Mouse (Mus musculus): ENCODE data around the gene Rimbp2. TPM values are rescaled to one million over a fixed set of nuclear protein-coding genes. Genes with fewer than 3 reads are reported as not detected.
"Not testable (repeated sequence)": the region's sequence is repeated elsewhere in the genome, so short reads cannot be mapped to it uniquely, and the experiment has no call there.

The Rimbp2 gene
- polyA plus RNA-seq, 1 experiment from 2014 or later: 3.5 TPM

- H3K27me3 ChIP-seq (replicated peaks): no peaks in the 10 kb centered on the region
- H3K4me2 ChIP-seq (replicated peaks): no peak overlapping the region
- no peaks in the 10 kb centered on the region for H3K36me3 ChIP-seq
- 3% methylated on average over 6 of the region's 6 CpGs for WGBS
- H3K9me3 ChIP-seq: no peaks in the 10 kb centered on the region
- H3K4me1 ChIP-seq: 0 out of 2 replicates have a peak, but pooled peaks cover 4% of the 10 kb centered on the region
- peak; percentile 71 for ATAC-seq (ENCODE audit: low FRiP score, low read depth)
- H3K9ac ChIP-seq: no peak overlapping the region
- no peak overlapping the region for H3K27ac ChIP-seq
- no peak overlapping the region for H3K4me3 ChIP-seq
These were observed 219.3 kb downstream of the Rimbp2 start for GRCm38 (mm10) chr5:128733955-128734354.

DNA sequence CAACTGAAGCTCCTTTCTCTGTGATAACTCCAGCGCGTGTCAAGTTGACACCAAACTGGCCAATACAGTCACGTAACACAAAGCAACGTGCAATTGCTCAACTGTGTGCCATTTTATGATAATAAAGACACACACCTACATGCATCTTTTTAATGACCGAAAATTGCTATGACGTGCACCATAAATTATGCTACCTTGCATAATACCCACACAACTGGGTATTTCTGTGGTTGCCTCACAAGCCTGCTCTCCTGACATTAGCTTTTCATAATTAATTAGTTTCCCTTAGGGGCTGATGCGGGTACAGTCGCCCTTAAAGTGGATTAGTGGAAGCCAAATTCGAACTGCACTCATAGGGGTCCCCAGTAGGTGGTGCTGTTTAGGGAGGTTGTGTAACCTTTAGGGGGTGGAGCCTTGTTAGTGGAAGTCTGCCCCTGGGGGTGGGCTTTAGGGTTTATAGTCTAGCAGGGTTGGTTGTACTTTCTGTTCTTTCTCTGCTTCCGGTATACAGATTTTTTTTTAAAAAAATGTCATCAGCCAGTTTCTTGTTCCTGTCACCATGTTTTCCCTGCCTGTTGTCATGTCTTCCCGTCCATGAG lies 220.8 kb downstream of the Rimbp2 start:
- no peak for ATAC-seq (ENCODE audit: low FRiP score, low read depth)
- Histone ChIP-seq H3K36me3 (no peaks in the 10 kb centered on the region), H3K4me3 (no peak overlapping the region), H3K9me3 (no peaks in the 10 kb centered on the region), H3K9ac (no peak overlapping the region), H3K4me2 (replicated peaks) (no peak overlapping the region), H3K27me3 (replicated peaks) (no peaks in the 10 kb centered on the region), H3K27ac (no peak overlapping the region), H3K4me1 (0 out of 2 replicates have a peak, but pooled peaks cover 3% of the 10 kb centered on the region)
- WGBS: 73% methylated on average over 11 of the region's 11 CpGs

DNA sequence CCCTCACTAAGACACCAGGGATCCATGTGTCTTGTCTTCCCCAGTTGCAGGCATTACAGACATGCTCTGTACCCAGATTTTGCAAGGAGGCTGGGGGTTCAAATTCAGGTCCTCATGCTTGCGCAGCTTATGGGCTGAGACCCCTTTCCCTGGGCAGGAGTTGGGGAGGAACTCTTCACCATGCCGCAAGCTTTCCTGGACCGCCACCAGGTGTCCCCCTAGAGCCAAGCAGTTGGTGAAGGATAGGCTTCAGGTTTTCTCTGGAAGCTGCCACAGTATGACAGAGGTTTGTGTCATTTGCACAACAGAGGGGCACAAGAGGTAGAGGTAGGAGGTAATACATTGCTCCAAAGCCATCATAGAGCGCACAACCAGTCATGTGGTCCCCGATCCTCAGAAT lies 222.7 kb downstream of the Rimbp2 start:
- 37% methylated on average over 5 of the region's 5 CpGs for WGBS
- Histone ChIP-seq H3K9me3 (no peaks in the 10 kb centered on the region), H3K27me3 (replicated peaks) (no peaks in the 10 kb centered on the region), H3K9ac (no peak overlapping the region), H3K4me1 (0 out of 2 replicates have a peak, but pooled peaks cover 3% of the 10 kb centered on the region), H3K27ac (no peak overlapping the region), H3K4me3 (no peak overlapping the region), H3K4me2 (replicated peaks) (no peak overlapping the region), H3K36me3 (no peaks in the 10 kb centered on the region)
- no peak for ATAC-seq (ENCODE audit: low FRiP score, low read depth)

DNA sequence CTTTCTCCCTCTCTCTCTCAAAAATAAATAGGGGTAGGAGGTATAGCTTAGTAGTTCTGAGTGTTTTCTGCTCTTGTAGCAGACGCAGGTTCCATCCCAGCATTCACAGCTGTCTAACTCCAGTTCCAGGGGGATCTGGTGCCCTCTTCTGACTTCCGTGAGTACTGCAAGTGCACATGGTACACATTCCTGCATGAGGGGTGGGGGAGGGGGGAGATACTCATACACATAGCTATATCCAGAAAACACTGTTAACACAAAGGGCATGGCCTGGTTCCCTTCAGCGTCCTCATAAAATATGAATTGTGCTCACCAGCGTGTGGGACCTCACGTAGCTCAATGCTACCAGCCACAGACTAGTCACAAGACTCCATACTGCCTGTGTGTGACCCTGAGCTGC lies 223.9 kb downstream of the Rimbp2 start:
- H3K4me2 ChIP-seq (replicated peaks): no peak overlapping the region
- H3K27me3 ChIP-seq (replicated peaks): no peaks in the 10 kb centered on the region
- H3K9ac ChIP-seq: no peak overlapping the region
- no peak for ATAC-seq (ENCODE audit: low FRiP score, low read depth)
- 79% methylated on average over 5 of the region's 5 CpGs for WGBS
- H3K4me1 ChIP-seq: 0 out of 2 replicates have a peak, but pooled peaks cover 3% of the 10 kb centered on the region
- H3K36me3 ChIP-seq: no peaks in the 10 kb centered on the region
- no peaks in the 10 kb centered on the region for H3K9me3 ChIP-seq
- H3K27ac ChIP-seq: no peak overlapping the region
- H3K4me3 ChIP-seq: no peak overlapping the region

- H3K9me3 ChIP-seq; H3K4me3 ChIP-seq; H3K4me2 ChIP-seq (replicated peaks); H3K36me3 ChIP-seq; H3K9ac ChIP-seq; ATAC-seq (ENCODE audit: low FRiP score, low read depth); H3K4me1 ChIP-seq; H3K27me3 ChIP-seq (replicated peaks); H3K27ac ChIP-seq: not testable (repeated sequence)
- 93% methylated on average over 11 of the region's 11 CpGs for WGBS
These were observed 232.8 kb downstream of the Rimbp2 start for GRCm38 (mm10) chr5:128720461-128720860.

DNA sequence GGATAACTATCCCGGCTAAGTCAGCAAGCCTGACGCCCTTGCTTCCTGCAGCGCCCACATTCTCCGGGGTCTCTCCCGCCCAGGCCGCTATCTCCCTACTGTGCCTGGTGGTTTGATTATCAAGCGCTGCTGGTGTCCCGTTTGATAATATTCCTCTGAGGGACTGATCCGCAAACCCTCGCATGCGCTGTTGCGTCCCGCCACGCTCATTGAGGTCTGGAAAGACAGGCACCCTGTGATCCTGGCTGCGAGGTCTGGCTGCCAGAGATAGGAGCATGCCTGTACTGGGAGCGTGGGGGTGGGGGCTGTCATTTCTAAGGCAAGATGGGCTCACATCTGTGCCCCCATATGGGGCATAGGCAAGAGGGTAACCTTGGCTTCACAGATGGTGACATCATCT lies 238.1 kb downstream of the Rimbp2 start:
- no peaks in the 10 kb centered on the region for H3K4me1 ChIP-seq
- no peak for ATAC-seq (ENCODE audit: low FRiP score, low read depth)
- no peak overlapping the region for H3K9ac ChIP-seq
- H3K4me2 ChIP-seq (replicated peaks): no peak overlapping the region
- H3K27me3 ChIP-seq (replicated peaks): no peaks in the 10 kb centered on the region
- H3K9me3 ChIP-seq: no peaks in the 10 kb centered on the region
- H3K36me3 ChIP-seq: no peaks in the 10 kb centered on the region
- H3K4me3 ChIP-seq: no peak overlapping the region
- H3K27ac ChIP-seq: no peak overlapping the region
- 78% methylated on average over 16 of the region's 16 CpGs for WGBS

- H3K9ac ChIP-seq: no peak overlapping the region
- ATAC-seq (ENCODE audit: low FRiP score, low read depth): no peak
- H3K4me3 ChIP-seq: no peak overlapping the region
- no peaks in the 10 kb centered on the region for H3K9me3 ChIP-seq
- H3K36me3 ChIP-seq: no peaks in the 10 kb centered on the region
- H3K27ac ChIP-seq: no peak overlapping the region
- 85% methylated on average over 6 of the region's 6 CpGs for WGBS
- no peak overlapping the region for H3K4me2 ChIP-seq (replicated peaks)
- no peaks in the 10 kb centered on the region for H3K4me1 ChIP-seq
- no peaks in the 10 kb centered on the region for H3K27me3 ChIP-seq (replicated peaks)
These were observed 241.4 kb downstream of the Rimbp2 start for GRCm38 (mm10) chr5:128711847-128712246.

- H3K4me2 ChIP-seq (replicated peaks): no peak overlapping the region
- 24% methylated on average over 8 of the region's 8 CpGs for WGBS
- no peaks in the 10 kb centered on the region for H3K36me3 ChIP-seq
- H3K9ac ChIP-seq: no peak overlapping the region
- no peaks in the 10 kb centered on the region for H3K27me3 ChIP-seq (replicated peaks)
- H3K9me3 ChIP-seq: peaks cover 7% of the 10 kb centered on the region; the same call in 1 of the 2 replicates
- no peak overlapping the region for H3K27ac ChIP-seq
- H3K4me1 ChIP-seq: no peaks in the 10 kb centered on the region
- no peak for ATAC-seq (ENCODE audit: low FRiP score, low read depth)
- no peak overlapping the region for H3K4me3 ChIP-seq
These were observed 242.7 kb downstream of the Rimbp2 start for GRCm38 (mm10) chr5:128710596-128710995.

DNA sequence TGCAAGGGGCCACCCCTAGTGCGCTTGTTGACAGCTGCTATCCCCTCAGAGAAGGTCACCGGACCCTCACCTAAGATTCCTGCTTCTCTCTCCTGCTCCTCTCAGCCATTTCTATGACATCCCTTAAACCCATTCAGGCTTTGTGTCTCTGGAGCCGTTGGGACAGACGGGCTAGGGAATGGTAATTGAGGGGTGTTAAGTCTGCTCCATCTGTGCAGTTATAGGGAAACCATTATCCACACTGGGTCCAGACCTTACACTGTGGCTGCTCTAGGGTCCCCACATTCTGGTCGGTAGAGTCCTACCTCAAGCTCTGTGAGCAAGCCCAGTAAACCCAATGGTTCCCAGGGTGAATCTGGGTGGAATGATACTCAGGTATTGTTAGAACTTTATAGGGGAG lies 244.4 kb downstream of the Rimbp2 start:
- H3K4me2 ChIP-seq (replicated peaks): no peak overlapping the region
- no peak overlapping the region for H3K4me3 ChIP-seq
- H3K4me1 ChIP-seq: peaks cover 7% of the 10 kb centered on the region; the same call in 1 of the 2 replicates
- H3K36me3 ChIP-seq: no peaks in the 10 kb centered on the region
- ATAC-seq (ENCODE audit: low FRiP score, low read depth): no peak
- WGBS: 64% methylated on average over 5 of the region's 5 CpGs
- no peak overlapping the region for H3K9ac ChIP-seq
- peaks cover 7% of the 10 kb centered on the region; the same call in 1 of the 2 replicates for H3K9me3 ChIP-seq
- no peaks in the 10 kb centered on the region for H3K27me3 ChIP-seq (replicated peaks)
- H3K27ac ChIP-seq: no peak overlapping the region

Other genes starting within 250 kb of the Rimbp2 start
- gene Stx2, start 55.1 kb upstream of the Rimbp2 start, polyA plus RNA-seq (2016; fragmentation: Nextera tagmentation; extraction: Ambion mirVana): 29.9 and 37.0 TPM in 2 replicates
- gene Ran, start 66.6 kb upstream of the Rimbp2 start, polyA plus RNA-seq (2016; fragmentation: Nextera tagmentation; extraction: Ambion mirVana): 578 and 608 TPM in 2 replicates
- gene Adgrd1, start 143.3 kb upstream of the Rimbp2 start, polyA plus RNA-seq (2016; fragmentation: Nextera tagmentation; extraction: Ambion mirVana): 0.06 and 0.08 TPM in 2 replicates